Mouse (Mus musculus): ENCODE measurements around the gene Nek4. TPM values are rescaled to one million over a fixed set of nuclear protein-coding genes. Genes with fewer than 3 reads are reported as not detected.

Gene Nek4
- 3.6 TPM in 2 replicates for polyA plus RNA-seq (2015; fragmentation: Nextera tagmentation; extraction: Ambion mirVana)

- WGBS (ENCODE audit: insufficient replicate concordance): under 1% methylated on average over 57 of the region's 57 CpGs
- Histone ChIP-seq H3K4me1 (ENCODE audit: control insufficient read depth, low read depth, low read length) (peaks cover 8% of the 10 kb centered on the region), H3K36me3 (ENCODE audit: control insufficient read depth, insufficient read depth) (no peaks in the 10 kb centered on the region), H3K27me3 (ENCODE audit: control insufficient read depth, insufficient read depth, low read depth, low read length) (no peaks in the 10 kb centered on the region), H3K9me3 (replicated peaks; ENCODE audit: control insufficient read depth, low read length) (no peaks in the 10 kb centered on the region), H3K9ac (ENCODE audit: low read depth, low read length) (peak within 1 kb of the TSS; percentile 90), H3K27ac (ENCODE audit: low read length) (peak within 1 kb of the TSS; percentile 55), H3K4me3 (ENCODE audit: low read depth, low read length) (peak within 1 kb of the TSS; percentile 92), H3K4me2 (ENCODE audit: low read depth, low read length) (peak within 1 kb of the TSS; percentile 98)
- peak; percentile 99 for ATAC-seq (ENCODE audit: low read depth)
Measured at GRCm38 (mm10) chr14:30951154-30951825, at the start of gene Nek4. Gene Nek4, plus strand, starts transcription at chr14:30951377.

GRCm38 (mm10) chr14:30902628-30903027 is 48.5 kb upstream of the Nek4 start:
- Histone ChIP-seq H3K36me3 (ENCODE audit: control insufficient read depth, insufficient read depth) (no peaks in the 10 kb centered on the region; the same call in 1 of the 2 replicates), H3K4me2 (ENCODE audit: low read depth, low read length) (no peak overlapping the region), H3K4me3 (ENCODE audit: low read depth, low read length) (no peak overlapping the region), H3K27me3 (ENCODE audit: control insufficient read depth, insufficient read depth, low read depth, low read length) (no peaks in the 10 kb centered on the region), H3K9me3 (replicated peaks; ENCODE audit: control insufficient read depth, low read length) (no peaks in the 10 kb centered on the region), H3K27ac (ENCODE audit: low read length) (no peak overlapping the region), H3K4me1 (ENCODE audit: control insufficient read depth, low read depth, low read length) (no peaks in the 10 kb centered on the region; the same call in 1 of the 2 replicates), H3K9ac (ENCODE audit: low read depth, low read length) (no peak overlapping the region)
- WGBS (ENCODE audit: insufficient replicate concordance): 50% methylated on average over 5 of the region's 5 CpGs
- no peak for ATAC-seq (ENCODE audit: low read depth)

DNA sequence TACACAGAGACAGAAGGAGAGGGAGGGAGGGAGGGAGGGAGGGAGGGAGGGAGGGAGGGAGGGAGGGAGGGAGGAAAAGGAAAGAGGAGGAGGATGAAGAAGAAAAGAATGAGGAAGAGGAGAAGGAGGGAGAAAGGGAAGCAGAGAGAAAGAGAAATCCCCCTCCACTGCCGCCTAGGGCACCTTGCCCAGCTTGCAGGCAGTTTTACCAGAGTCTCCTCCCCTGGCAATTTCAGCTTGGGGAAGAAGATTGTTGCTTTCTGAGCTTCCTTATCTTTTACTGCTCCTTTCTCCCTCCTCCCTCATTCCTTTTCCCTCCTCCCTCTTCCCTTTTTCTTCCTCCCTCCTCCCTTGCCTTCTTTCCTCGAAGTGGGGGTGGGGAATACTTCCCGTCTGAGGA is 48.1 kb upstream of the Nek4 start:
- WGBS (ENCODE audit: insufficient replicate concordance): 33% methylated on average over 3 of the region's 3 CpGs
- no peaks in the 10 kb centered on the region; the same call in 1 of the 2 replicates for H3K4me1 ChIP-seq (ENCODE audit: control insufficient read depth, low read depth, low read length)
- H3K9ac ChIP-seq (ENCODE audit: low read depth, low read length): no peak overlapping the region
- no peak for ATAC-seq (ENCODE audit: low read depth)
- no peak overlapping the region for H3K4me3 ChIP-seq (ENCODE audit: low read depth, low read length)
- no peaks in the 10 kb centered on the region for H3K27me3 ChIP-seq (ENCODE audit: control insufficient read depth, insufficient read depth, low read depth, low read length)
- no peak overlapping the region for H3K4me2 ChIP-seq (ENCODE audit: low read depth, low read length)
- no peaks in the 10 kb centered on the region for H3K9me3 ChIP-seq (replicated peaks; ENCODE audit: control insufficient read depth, low read length)
- no peaks in the 10 kb centered on the region; the same call in 1 of the 2 replicates for H3K36me3 ChIP-seq (ENCODE audit: control insufficient read depth, insufficient read depth)
- H3K27ac ChIP-seq (ENCODE audit: low read length): no peak overlapping the region

DNA sequence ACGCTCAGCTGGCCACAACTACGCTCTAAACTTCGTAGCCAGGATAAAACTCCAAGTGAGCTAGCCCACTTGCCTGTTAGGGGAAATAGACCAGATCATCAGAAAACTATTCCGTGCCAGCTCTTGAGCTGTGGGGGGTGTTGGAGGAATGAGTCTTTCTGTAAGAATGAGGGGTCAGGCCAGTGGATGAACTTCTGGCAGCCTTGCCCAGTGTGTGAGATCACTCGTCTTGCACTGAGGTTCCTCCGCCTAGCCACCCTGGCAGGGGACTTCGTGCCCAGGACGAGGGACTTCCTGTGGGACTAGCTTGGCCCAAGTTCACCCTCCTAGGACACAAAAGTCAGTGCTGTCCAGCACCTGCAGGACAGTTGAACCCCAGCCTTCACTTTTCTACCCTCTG is 46.9 kb upstream of the Nek4 start:
- Histone ChIP-seq H3K4me1 (ENCODE audit: control insufficient read depth, low read depth, low read length) (no peaks in the 10 kb centered on the region; the same call in 1 of the 2 replicates), H3K9ac (ENCODE audit: low read depth, low read length) (no peak overlapping the region), H3K4me2 (ENCODE audit: low read depth, low read length) (no peak overlapping the region), H3K4me3 (ENCODE audit: low read depth, low read length) (no peak overlapping the region), H3K9me3 (replicated peaks; ENCODE audit: control insufficient read depth, low read length) (no peaks in the 10 kb centered on the region), H3K27ac (ENCODE audit: low read length) (no peak overlapping the region), H3K36me3 (ENCODE audit: control insufficient read depth, insufficient read depth) (no peaks in the 10 kb centered on the region; the same call in 1 of the 2 replicates), H3K27me3 (ENCODE audit: control insufficient read depth, insufficient read depth, low read depth, low read length) (no peaks in the 10 kb centered on the region)
- 62% methylated on average over 8 of the region's 8 CpGs for WGBS (ENCODE audit: insufficient replicate concordance)
- no peak for ATAC-seq (ENCODE audit: low read depth)

GRCm38 (mm10) chr14:30906001-30906400 is 45.2 kb upstream of the Nek4 start:
- Histone ChIP-seq H3K4me2 (ENCODE audit: low read depth, low read length) (no peak overlapping the region), H3K4me1 (ENCODE audit: control insufficient read depth, low read depth, low read length) (no peaks in the 10 kb centered on the region; the same call in 1 of the 2 replicates), H3K4me3 (ENCODE audit: low read depth, low read length) (no peak overlapping the region), H3K27ac (ENCODE audit: low read length) (no peak overlapping the region), H3K9me3 (replicated peaks; ENCODE audit: control insufficient read depth, low read length) (no peaks in the 10 kb centered on the region), H3K9ac (ENCODE audit: low read depth, low read length) (no peak overlapping the region), H3K27me3 (ENCODE audit: control insufficient read depth, insufficient read depth, low read depth, low read length) (no peaks in the 10 kb centered on the region), H3K36me3 (ENCODE audit: control insufficient read depth, insufficient read depth) (no peaks in the 10 kb centered on the region; the same call in 1 of the 2 replicates)
- no peak for ATAC-seq (ENCODE audit: low read depth)
- 73% methylated on average over 6 of the region's 6 CpGs for WGBS (ENCODE audit: insufficient replicate concordance)

GRCm38 (mm10) chr14:30907814-30908265 is 43.3 kb upstream of the Nek4 start:
- Histone ChIP-seq H3K27me3 (ENCODE audit: control insufficient read depth, insufficient read depth, low read depth, low read length) (no peaks in the 10 kb centered on the region), H3K4me1 (ENCODE audit: control insufficient read depth, low read depth, low read length) (no peaks in the 10 kb centered on the region; the same call in 1 of the 2 replicates), H3K36me3 (ENCODE audit: control insufficient read depth, insufficient read depth) (no peaks in the 10 kb centered on the region), H3K27ac (ENCODE audit: low read length) (peak overlapping the region; percentile 27; the same call in 1 of the 2 replicates), H3K4me3 (ENCODE audit: low read depth, low read length) (no peak overlapping the region), H3K4me2 (ENCODE audit: low read depth, low read length) (no peak overlapping the region), H3K9ac (ENCODE audit: low read depth, low read length) (no peak overlapping the region), H3K9me3 (replicated peaks; ENCODE audit: control insufficient read depth, low read length) (no peaks in the 10 kb centered on the region)
- ATAC-seq (ENCODE audit: low read depth): peak; percentile 88
- WGBS (ENCODE audit: insufficient replicate concordance): 39% methylated on average over 3 of the region's 3 CpGs

GRCm38 (mm10) chr14:30911141-30911540 is 40.0 kb upstream of the Nek4 start:
- Histone ChIP-seq H3K4me2 (ENCODE audit: low read depth, low read length) (no peak overlapping the region), H3K27ac (ENCODE audit: low read length) (no peak overlapping the region), H3K27me3 (ENCODE audit: control insufficient read depth, insufficient read depth, low read depth, low read length) (no peaks in the 10 kb centered on the region), H3K4me3 (ENCODE audit: low read depth, low read length) (no peak overlapping the region), H3K4me1 (ENCODE audit: control insufficient read depth, low read depth, low read length) (no peaks in the 10 kb centered on the region; the same call in 1 of the 2 replicates), H3K9me3 (replicated peaks; ENCODE audit: control insufficient read depth, low read length) (no peaks in the 10 kb centered on the region), H3K9ac (ENCODE audit: low read depth, low read length) (no peak overlapping the region), H3K36me3 (ENCODE audit: control insufficient read depth, insufficient read depth) (no peaks in the 10 kb centered on the region)
- no peak for ATAC-seq (ENCODE audit: low read depth)
- 78% methylated on average over 8 of the region's 8 CpGs for WGBS (ENCODE audit: insufficient replicate concordance)

GRCm38 (mm10) chr14:30912641-30913040 is 38.5 kb upstream of the Nek4 start:
- no peak overlapping the region for H3K27ac ChIP-seq (ENCODE audit: low read length)
- no peak for ATAC-seq (ENCODE audit: low read depth)
- H3K27me3 ChIP-seq (ENCODE audit: control insufficient read depth, insufficient read depth, low read depth, low read length): no peaks in the 10 kb centered on the region
- no peak overlapping the region for H3K4me2 ChIP-seq (ENCODE audit: low read depth, low read length)
- H3K36me3 ChIP-seq (ENCODE audit: control insufficient read depth, insufficient read depth): no peaks in the 10 kb centered on the region
- 62% methylated on average over 8 of the region's 8 CpGs for WGBS (ENCODE audit: insufficient replicate concordance)
- no peaks in the 10 kb centered on the region for H3K9me3 ChIP-seq (replicated peaks; ENCODE audit: control insufficient read depth, low read length)
- H3K4me3 ChIP-seq (ENCODE audit: low read depth, low read length): no peak overlapping the region
- H3K9ac ChIP-seq (ENCODE audit: low read depth, low read length): no peak overlapping the region
- no peaks in the 10 kb centered on the region; the same call in 1 of the 2 replicates for H3K4me1 ChIP-seq (ENCODE audit: control insufficient read depth, low read depth, low read length)

DNA sequence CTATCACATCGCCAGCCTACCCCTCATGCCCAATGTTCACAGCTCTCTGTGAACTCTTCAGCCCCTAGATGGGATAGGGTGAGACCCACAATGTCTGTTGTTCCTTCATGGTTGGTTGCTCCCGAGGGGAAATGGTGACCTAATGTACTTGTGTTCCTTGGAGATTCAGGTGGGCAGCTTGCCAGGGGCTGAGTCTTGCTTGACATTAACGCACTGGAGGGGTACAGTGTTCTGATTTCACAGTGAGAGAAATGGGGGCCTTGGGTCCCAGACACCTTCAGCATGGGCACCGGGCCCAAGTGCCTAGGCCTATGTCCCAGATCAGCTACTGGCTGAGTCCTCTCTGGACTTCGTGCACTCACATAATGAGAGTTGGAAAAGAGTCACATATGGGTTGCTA is 37.8 kb upstream of the Nek4 start:
- Histone ChIP-seq H3K36me3 (ENCODE audit: control insufficient read depth, insufficient read depth) (no peaks in the 10 kb centered on the region), H3K4me1 (ENCODE audit: control insufficient read depth, low read depth, low read length) (no peaks in the 10 kb centered on the region; the same call in 1 of the 2 replicates), H3K27ac (ENCODE audit: low read length) (no peak overlapping the region), H3K4me2 (ENCODE audit: low read depth, low read length) (no peak overlapping the region), H3K4me3 (ENCODE audit: low read depth, low read length) (no peak overlapping the region), H3K27me3 (ENCODE audit: control insufficient read depth, insufficient read depth, low read depth, low read length) (no peaks in the 10 kb centered on the region), H3K9me3 (replicated peaks; ENCODE audit: control insufficient read depth, low read length) (no peaks in the 10 kb centered on the region), H3K9ac (ENCODE audit: low read depth, low read length) (no peak overlapping the region)
- WGBS (ENCODE audit: insufficient replicate concordance): 60% methylated on average over 5 of the region's 5 CpGs
- ATAC-seq (ENCODE audit: low read depth): no peak
